Mouse (Mus musculus): Measurements from ENCODE around the gene Sik3.
"Not testable (repeated sequence)": the region's sequence is repeated elsewhere in the genome, so short reads cannot be mapped to it uniquely, and the experiment has no call there.

The Sik3 gene

DNA sequence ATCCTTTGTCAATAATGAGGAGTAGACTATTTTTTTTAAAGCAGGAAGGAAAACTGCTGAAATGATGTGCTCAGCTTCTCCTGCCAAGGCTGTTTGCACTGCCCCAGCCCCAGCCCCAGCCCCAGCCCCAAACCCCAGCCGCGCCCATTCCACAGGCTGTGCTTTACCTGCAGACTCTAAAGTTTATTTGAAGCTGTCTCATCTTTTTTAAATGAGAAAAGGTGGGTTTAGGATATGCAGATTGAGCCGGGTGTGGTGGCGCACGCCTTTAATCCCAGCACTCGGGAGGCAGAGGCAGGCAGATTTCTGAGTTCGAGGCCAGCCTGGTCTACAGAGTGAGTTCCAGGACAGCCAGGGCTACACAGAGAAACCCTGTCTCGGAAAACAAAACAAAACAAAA, 143.2 kb downstream of the Sik3 start:
- DNase-seq, result not testable (repeated sequence)

DNA sequence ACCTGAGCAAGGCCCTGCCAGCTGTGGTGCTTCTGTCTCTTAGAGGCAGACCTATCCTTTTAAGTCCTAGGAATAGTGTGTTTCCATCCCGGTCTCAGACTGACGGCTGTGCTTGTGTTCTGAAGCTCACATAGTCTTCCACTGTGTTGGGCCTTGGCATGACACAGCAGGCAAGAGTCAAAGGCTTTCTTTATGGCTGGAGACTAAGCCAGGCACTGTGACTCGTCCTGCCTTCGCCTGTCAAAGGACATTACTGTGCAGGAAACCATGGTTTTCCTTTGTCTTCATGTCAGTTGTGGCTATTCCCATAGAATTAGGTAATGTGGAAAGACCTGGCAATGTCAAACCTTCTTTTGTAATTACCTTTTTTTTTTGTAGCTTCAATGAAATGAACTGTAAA, 144.1 kb downstream of the Sik3 start:
- no peak for DNase-seq

DNA sequence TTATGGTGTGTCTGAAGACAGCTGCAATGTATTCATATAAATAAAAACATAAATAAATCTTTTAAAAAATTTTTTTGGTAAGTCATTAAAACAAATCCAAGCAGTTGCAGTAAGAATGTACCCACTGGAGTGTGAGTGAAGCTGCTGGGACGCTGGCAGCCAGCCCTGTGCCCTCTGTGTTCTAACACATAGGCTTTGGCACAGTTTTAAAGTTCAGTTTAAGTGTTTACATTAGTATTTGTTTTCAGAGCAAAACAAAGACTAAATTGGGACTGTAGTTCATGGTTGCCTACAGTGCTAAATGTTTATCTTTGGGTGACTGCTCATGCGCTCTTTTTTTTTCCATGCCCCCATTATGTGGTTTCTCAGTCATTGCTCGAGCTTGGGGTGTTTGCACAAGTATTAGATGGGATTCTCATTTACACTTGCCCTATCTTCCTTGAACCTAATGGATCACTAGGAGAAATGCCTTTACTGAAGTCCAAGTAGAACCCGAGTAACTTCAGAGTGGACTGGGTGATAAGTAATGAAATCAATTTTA, 145.7 kb downstream of the Sik3 start:
- peak in 1 of 2 experiments; percentile 66 for DNase-seq

DNA sequence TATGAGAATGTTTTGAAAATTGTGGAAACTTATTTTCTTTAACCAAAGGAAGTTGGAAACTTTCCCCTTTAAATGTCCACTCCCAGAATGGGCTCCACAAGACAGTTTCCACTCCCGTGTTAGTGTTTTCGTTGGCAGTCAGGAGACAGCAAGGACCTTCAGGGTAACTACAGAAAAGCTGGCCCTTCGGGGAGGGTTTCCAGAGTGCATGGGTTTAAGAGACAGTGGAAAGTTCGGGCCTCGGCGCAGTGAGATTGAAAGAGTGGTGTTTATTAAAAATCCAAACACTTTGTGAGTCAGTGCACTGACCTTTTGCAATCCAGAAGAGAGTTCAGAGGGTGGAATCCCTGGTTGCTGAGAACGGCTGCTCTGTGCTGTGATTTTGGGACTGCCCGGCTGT, 150.8 kb downstream of the Sik3 start:
- no peak for DNase-seq

DNA sequence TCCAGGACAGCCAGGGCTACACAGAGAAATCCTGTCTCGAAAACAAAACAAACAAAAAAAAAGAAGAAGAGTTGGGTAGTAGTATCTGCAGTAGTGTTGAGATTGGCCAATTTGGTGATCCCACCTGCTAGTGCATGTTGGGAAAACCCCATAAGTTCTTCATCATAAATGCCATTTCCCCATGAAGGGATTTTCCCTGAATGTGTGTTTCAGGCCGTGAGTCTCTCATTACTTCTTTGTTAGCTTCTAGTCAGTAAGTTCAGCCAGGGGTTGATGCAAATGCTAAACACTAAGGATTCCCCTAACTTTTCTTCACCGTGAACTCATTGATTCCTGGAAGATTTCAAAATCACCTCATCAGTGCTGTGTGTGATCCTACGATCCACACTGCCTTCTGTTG, 156.2 kb downstream of the Sik3 start:
- DNase-seq, result no peak

DNA sequence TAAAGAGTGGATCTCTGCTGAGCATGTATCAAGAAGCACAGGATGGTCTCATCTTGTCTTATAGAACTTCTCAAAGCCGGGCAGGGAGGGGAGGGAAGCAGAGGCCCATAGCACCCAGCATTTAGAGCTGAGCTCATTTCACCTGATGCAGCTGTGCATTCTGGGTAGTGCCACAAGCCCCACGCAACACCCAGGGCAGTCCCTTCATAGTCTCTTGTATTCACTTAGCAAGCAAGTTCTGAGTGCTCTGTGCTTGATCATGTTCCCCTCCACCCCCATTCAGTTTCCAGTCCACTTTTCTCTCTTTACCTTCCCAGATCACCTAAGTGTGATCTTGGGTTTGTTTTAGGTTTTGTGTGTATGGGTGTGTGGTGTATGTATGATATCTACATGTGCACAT, 159.6 kb downstream of the Sik3 start:
- no peak for DNase-seq

DNA sequence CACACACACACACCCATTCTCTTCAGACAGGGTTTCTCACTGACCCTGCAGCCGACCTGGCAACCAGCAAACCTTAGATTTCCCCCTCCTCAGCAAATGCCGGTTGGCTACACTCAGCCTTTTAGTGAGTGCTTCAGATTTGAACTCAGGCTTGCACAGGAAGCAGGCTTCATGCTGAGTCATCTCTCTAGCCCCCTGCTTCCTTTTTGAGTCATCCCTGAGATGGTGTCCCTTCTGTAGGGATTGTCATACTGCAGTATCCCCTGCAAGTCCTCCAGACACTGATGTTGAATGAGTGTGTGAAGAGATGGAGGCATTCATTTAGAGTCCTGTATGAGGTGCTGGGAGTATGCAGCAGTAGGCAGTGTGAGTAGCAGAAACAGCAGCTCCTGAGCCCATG, 160.3 kb downstream of the Sik3 start:
- no peak for DNase-seq

DNA sequence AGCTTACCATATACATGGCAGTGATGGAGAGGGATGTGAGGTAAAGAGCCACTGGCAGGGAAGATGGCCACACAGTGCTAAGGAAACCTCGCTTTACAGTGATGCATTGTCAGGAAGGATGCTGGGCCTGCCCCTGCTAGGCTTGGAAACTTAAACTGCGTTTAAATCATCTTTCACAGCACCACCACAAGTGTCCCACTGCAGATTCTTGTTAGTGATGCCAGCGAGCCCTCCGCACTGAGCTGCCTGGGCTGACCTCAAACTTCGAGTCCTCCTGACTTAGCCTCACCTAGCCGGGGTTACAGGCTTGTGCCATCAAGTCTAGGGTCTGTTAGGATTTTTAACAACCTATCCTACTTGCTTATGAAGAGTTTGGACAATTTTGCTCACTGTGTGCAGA, 161.3 kb downstream of the Sik3 start:
- DNase-seq, result no peak

DNA sequence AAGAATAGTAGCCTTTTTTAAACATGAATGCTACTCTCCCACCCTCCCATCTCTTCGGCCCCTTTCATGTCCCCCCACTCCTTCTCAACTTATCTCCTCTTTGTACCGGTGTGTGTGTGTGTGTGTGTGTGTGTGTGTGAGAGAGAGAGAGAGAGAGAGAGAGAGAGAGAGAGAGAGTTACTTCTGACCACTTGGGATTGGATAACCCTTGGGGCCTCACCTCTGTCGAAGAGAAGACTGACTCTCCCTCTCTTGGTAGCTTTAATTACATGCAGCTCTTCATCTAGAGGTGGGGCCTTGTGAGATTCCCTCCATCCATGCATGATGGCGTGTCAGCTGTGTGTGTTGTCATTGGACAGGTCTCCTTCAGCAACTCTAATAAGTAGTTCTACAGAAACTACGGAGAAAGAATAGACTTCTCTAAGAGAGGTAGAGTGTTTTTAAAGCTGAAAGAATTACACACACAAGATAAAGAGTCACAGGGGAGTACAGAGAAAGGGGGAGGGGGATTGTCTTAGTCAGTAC, 162.2 kb downstream of the Sik3 start:
- DNase-seq, result no peak

DNA sequence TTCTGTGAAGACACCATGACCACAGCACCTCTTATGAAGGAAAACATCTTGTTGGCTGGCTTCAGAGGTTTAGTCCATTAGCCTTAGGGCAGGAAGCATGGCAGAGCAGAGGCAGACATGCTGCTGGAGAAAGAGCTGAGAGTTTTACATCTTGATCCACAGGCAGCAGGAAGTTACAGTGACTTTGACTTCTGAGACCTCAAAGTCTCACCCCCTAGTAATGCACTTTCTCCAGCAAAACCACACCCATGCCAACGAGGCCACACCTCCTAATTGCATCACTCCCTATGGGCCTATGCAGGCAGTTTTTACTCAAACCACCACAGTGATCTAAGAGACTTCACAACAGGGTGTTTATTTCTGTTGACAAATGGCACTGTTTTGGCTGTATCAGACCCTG, 162.7 kb downstream of the Sik3 start:
- DNase-seq, result no peak

DNA sequence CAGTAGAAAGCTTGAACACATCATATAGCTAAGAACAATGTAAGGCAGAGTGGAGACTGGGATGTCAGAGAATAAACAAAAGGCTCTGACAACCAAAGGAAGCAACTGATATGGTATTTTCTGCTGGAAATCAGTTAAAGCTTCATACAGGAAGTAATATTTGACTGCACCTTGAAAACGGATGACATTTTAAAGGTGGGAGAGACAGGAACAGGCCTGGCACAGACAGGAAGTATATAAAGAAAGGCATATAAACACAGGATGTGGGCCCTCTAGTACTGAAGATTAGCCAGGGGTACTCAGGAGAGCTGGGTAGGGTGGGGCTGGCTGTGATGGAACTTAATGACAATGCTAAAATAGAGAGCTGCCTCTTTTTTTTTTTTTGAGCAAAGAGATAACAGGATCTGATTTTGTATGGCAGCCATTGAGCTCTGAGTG, 163.3 kb downstream of the Sik3 start:
- DNase-seq, result no peak

DNA sequence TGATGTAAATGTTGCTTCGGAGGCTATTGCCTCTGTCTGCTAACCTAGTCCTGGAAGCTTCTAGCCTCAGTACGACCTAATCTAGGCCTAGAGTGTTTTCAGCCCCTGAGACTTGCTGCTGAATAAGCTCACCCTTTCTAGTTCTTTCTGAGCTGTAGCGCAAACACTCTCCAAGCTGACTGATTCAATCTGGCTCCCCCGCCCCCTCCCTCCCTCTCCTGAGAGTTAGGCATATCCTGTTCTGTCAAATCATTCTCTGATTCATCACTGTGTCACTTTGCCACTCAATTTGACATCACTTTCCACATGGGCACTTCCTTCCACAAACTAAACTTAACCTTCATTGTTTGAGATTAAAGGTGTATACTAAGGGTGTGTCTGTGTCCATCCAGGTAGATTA, 164.0 kb downstream of the Sik3 start:
- no peak for DNase-seq

DNA sequence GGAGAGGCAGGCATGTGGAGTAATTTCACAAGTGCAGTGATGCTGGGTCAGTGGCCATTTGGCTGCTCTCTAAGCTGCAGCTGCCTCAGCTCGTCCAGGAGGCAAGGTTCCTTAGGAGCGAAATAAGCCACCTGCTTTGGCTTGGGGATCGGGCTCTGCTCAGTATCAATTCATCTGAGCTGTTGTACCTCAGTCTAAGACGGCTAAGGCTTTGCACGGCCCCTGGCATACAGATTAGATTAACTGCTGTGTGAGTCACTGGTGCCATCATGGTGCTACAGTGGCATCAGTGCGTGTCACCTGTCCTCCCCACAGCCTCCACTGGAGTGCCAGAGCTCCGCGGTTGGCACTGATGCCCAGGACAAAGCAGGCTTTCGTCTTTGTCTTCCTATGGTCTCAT, 166.0 kb downstream of the Sik3 start:
- peak; percentile 52 to 58 for DNase-seq

DNA sequence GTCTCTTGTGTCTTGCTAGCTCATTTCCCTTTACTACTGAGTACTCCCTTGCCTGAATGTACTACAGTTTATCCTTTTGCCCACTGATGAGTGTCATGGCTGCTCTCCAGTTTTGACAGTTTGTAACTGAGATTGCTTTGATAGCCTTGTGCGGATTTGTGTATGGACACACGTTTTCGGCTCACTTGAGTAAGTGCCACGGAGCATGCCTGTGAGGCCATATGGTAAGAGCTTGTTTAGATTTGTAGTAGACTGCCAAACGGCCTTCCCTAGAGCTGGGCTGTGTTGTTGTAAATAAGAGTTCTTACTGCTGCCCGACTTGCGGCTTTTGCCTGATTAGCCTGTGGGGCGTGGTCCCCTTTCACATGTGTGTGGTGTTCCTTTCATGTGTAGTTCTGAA, 168.7 kb downstream of the Sik3 start:
- peak; percentile 65 to 69 for DNase-seq

DNA sequence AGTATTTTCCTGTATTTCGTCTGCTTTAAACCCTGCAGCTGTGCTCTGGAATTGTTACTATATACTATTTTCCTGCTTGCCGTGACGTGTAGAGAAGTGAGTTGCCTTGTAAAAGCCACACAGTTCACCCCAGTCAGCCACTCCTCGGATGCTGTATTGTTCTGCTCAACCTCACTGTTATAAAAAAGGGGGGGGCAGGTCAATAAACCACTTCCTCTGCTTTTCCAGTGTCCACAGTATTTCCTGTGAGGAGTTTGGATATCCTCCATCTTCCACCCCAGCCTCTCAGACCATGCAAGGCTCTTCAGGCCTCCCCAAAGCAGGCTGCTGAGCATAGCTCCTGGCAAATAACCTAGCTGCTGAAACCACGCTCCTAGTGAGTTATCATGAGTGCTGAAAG, 171.9 kb downstream of the Sik3 start:
- DNase-seq, result no peak

DNA sequence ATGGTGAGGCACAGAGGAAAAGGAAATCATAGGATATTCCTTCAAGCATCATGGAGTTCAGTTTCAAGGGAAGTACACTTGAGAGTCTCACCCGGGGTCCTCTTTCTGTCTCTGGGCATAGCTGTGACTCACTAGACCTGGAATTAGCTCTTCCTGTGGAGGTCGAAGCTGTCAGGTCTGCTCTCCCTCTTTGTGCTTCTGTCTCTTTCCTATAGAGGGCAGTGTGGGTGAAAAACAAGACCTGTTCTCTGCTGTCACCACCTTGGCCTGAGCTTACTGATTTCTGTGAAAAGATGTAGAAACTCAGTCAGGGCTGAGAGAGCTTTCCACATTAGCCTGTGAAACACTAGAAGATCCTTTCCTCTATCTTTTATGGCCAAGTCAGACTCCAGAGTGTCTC, 172.6 kb downstream of the Sik3 start:
- DNase-seq, result peak; percentile 51 to 69

DNA sequence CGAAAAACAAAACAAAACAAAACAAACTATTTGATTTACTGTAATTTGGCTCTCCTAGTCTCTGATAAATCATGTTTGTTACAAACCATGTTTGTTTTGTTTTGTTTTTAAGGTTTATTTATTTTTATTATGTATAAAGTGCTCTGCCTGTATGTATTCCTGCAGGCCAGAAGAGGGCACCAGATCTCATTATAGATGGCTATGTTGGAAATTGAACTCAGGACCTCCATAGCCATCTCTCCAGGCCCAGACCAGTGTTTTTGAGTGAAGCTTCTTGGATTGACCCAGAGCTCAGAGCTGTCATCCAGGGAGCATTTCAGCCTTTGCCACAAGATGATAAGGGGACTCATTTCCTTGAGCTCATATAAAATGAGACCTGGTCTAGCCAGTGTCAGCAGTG, 173.8 kb downstream of the Sik3 start:
- DNase-seq, result no peak

DNA sequence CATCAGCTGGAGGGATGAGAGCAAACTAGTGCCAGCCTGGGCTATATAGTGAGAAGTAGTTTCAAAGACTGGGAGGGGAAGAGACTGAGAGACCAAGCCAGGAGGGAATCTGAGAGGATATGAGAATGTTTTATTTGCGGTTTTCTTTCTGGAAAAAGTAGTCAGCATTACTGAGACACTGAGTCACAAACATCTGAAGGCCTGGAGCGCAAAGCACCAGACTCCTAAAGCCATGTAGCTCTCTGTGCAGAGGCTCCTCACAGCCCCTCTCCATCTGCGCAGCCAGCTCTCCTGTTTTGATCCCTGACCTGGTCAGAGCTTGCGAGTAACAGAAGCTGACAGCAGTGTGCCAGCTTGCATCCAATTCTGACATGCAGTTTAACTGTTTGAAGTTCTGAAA, 175.8 kb downstream of the Sik3 start:
- DNase-seq, result no peak

DNA sequence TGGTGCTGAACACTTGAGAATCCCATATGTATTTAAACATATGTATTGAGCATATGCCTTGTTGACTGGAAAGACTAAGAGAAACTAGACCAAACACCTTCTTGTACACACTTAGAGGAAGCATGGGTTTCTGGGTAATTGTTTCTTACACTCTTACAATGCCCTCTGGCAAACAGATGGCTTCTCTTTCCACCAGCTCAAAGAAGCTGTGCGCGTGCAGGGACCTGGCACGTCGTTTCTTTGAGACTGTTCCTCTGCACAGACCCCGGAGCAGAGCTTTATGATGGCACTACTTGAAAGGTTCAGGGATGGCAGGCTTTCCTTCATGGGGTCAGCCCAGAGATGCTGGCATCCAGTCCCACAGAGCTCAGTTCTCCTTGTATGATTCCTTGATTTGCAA, 176.3 kb downstream of the Sik3 start:
- DNase-seq, result peak in 1 of 2 experiments; percentile 41

DNA sequence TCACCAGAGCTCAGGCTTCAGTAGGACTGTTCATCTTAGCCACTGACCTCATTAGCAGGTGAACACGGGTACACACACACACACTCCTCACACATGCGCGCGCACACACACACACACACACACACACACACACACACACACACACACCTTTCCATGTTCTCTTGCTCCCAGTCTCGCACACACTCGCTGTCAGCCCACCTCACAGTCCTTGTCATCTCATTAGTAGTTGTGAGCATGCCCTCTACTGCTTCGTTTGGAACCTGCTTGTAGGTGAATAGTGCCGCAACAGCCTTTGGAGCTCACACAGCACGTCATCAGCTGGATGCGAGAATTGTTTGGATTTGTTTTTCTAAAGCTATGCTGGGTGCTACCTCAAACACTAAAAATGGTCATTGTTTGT, 176.8 kb downstream of the Sik3 start:
- peak in 1 of 2 experiments; percentile 51 for DNase-seq

DNA sequence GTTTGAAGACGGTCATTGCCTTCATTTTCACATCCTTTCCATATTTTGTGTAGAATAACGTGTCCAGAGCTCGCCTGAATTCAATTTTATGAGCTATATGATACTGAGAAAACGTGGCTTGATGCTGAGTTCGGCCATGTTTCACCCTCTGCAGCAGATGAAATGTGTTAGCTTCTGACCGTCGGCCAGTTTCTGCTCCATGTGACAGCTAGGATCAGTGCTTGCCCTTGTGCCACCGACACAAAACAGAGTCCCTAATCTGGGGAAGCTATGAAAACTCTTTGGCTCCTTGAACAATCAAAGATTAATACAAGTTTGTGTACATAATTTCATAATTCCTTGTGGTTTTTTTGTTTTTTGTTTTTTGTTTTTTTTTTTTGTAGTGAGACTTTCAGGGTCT, 178.6 kb downstream of the Sik3 start:
- no peak for DNase-seq

DNA sequence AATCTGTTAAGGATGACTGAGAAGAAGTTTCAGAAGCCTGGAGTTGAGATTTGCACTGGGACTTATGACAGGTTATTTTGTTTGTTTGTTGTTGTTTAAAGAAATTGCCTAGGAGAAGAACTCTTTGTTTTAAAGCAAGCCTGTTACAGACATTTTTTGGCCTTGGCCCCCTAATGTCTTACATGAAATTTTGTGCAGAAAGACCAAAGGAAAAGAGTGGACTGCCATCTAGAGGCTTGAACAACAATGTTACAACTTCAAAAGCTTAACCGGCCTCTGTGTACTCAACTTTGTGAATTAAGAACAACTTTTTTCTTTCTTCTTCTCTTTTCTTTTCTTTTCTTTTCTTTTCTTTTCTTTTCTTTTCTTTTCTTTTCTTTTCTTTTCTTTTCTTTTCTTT, 179.0 kb downstream of the Sik3 start:
- no peak for DNase-seq

DNA sequence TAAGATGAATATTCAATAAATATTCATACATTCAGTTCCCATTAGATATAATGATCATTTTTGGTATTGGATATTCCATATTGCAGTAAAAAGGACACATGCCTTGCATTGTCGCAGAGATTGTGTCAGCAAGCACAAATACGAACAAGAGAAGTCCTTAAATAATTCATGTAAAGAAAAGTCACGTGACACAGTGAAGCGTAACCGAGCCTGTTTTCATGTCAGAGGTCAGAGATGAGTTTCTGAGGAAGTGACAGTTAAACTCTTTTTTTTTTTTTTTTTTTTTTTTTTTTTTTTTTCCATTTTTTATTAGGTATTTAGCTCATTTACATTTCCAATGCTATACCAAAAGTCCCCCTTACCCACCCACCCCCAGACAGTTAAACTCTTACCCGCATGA, 180.0 kb downstream of the Sik3 start:
- no peak for DNase-seq

DNA sequence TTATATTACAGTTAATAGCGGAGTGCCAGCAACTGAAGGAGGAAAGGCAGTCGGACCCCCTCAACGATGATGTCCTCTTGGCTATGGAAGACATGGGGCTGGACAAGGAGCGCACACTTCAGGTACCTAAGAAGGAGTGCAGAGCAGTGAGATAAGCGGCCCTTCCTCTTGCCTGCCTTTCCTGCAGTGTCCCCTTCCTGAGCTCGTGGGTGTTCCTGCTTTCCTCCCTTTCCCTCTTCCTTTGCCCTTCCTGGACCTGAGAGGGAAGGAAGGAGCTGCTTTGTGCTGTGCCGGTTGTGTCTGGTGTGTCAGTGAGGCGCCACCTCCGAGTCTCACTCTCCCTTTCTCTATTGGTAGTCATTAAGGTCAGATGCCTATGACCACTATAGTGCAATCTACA, 182.2 kb downstream of the Sik3 start:
- no peak for DNase-seq

DNA sequence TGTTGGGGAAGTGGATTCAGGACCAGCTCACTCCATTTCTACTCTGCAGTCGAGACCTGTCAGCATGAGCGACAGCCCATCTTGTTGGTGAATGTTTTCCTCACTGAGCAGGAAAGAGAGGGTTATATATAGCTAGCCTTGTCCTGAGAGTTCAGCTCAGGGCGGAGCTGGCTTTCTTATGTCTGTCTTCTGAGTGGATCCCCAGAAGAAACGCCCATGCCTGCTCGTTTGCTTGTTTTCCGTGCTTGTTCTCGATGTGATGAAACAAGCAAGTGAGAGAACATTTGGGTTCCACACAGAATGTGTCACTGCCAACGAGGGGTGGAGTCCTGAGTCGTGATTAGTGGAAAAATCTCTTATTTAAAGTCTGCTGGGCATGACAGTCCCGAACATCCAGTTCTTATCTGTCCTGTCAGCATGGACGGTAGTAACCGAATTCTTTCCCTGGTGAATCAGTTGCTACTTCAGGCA, 184.1 kb downstream of the Sik3 start:
- no peak for DNase-seq

Data from cerebellum, postnatal 25 days (tissue).